In genomic region chr1:91968710-91969379, GRCm38 (mm10) we compare ENCODE assay signal across 8 mouse cellular contexts.
DNase-seq lines count a peak whose midpoint lies in the region; ATAC-seq and TF ChIP-seq lines count a peak whose summit lies in the region.

No protein-coding gene starts in this region.

- H3K4me2 ChIP-seq in forebrain, embryonic 16.5 days (ENCODE audit: low read length), result no peak overlapping the region

- H3K9ac ChIP-seq in forebrain, embryonic 16.5 days (replicated peaks; ENCODE audit: low read depth, low read length), result no peak overlapping the region

- H3K4me3 ChIP-seq in forebrain, embryonic 16.5 days (replicated peaks; ENCODE audit: low read length), result no peak overlapping the region
- H3K4me3 ChIP-seq in layer of hippocampus, adult 2 months, result no peak overlapping the region
- no peak overlapping the region for H3K4me3 ChIP-seq in midbrain, embryonic 10.5 days

- H3K4me1 ChIP-seq in forebrain, embryonic 16.5 days (replicated peaks; ENCODE audit: control insufficient read depth, insufficient read depth, low read length), result no peaks in the 10 kb centered on the region
- no peaks in the 10 kb centered on the region for H3K4me1 ChIP-seq in midbrain, embryonic 10.5 days

- DNase-seq in CD4-positive, CD25-positive, alpha-beta regulatory T cell, adult 2 months (ENCODE audit: low read depth, low spot score), result peak; percentile 33
- DNase-seq in 3T3-L1 (ENCODE audit: low read depth, low spot score), result peak; percentile 89
- DNase-seq in brain, adult 2 months (ENCODE audit: low read depth, low spot score), result peak; percentile 88
- DNase-seq in layer of hippocampus, adult 2 months (ENCODE audit: low spot score in 2 of 2), result peak in 1 of 2 experiments; percentile 59
- peak; percentile 45 for DNase-seq in midbrain, embryonic 10.5 days (ENCODE audit: low spot score)
- peak; percentile 23 for DNase-seq in thymus, postnatal 0 days (ENCODE audit: low spot score)

- peaks cover 15% of the 10 kb centered on the region for H3K36me3 ChIP-seq in forebrain, embryonic 16.5 days (ENCODE audit: control insufficient read depth, insufficient read depth)
- peaks cover 100% of the 10 kb centered on the region for H3K36me3 ChIP-seq in midbrain, embryonic 10.5 days

- no peaks in the 10 kb centered on the region for H3K27me3 ChIP-seq in forebrain, embryonic 16.5 days (replicated peaks; ENCODE audit: control insufficient read depth, insufficient read depth, low read length)
- no peaks in the 10 kb centered on the region for H3K27me3 ChIP-seq in midbrain, embryonic 10.5 days (ENCODE audit: low read depth, poor library complexity, severe bottlenecking)

- peak; percentile 80 for TF ChIP-seq CTCF in layer of hippocampus, adult 2 months (conservative IDR thresholded peaks at IDR 0.05)

- H3K9me3 ChIP-seq in forebrain, embryonic 16.5 days (ENCODE audit: control insufficient read depth, low read length), result no peaks in the 10 kb centered on the region
- H3K9me3 ChIP-seq in midbrain, embryonic 10.5 days (replicated peaks), result no peaks in the 10 kb centered on the region

- no peak overlapping the region for H3K27ac ChIP-seq in forebrain, embryonic 16.5 days (ENCODE audit: low read length)
- no peak overlapping the region for H3K27ac ChIP-seq in layer of hippocampus, adult 2 months
- H3K27ac ChIP-seq in midbrain, embryonic 10.5 days (replicated peaks), result peak overlapping the region; percentile 49; the same call in 1 of the 2 replicates

- WGBS in forebrain, embryonic 16.5 days, result 59% methylated on average over 5 of the region's 5 CpGs
- 74% methylated on average over 5 of the region's 5 CpGs for WGBS in midbrain, embryonic 10.5 days

- no peak for ATAC-seq in CD4-positive, CD25-positive, alpha-beta regulatory T cell, adult 4 months
- peak; percentile 28; the same call in 1 of the 2 replicates for ATAC-seq in forebrain, embryonic 16.5 days
